Mouse (Mus musculus) heart, embryonic 13.5 days (tissue): Measurements from ENCODE around the gene Abl1. TPM values are rescaled to one million over a fixed set of nuclear protein-coding genes. Genes with fewer than 3 reads are reported as not detected.

Source experiments
- ATAC-seq: fragments of 200-750 bp; cut with Nextera tagmentation; 2 replicates; pipeline ENCODE4 v1.8.0; 2017; ENCODE audit warnings: moderate TSS enrichment; ENCODE audit not compliant: insufficient number of reproducible peaks, low FRiP score, low TSS enrichment; ENCODE audit errors: extremely low read depth
- H3K27ac ChIP-seq: fragments of 300-500 bp; sonication (generic); replicated peaks from 2 replicates; pipeline ENCODE4 v1.5.1; 2015; ENCODE audit warnings: moderate library complexity, mild to moderate bottlenecking, inconsistent platforms
- H3K27me3 ChIP-seq: fragments of 300-500 bp; sonication (generic); replicated peaks from 2 replicates; pipeline ENCODE4 v1.6.1; 2015; ENCODE audit warnings: mild to moderate bottlenecking, inconsistent platforms
- H3K36me3 ChIP-seq: fragments of 300-500 bp; sonication (generic); 2 replicates; pipeline ENCODE4 v1.6.1; 2015; ENCODE audit warnings: mild to moderate bottlenecking, inconsistent platforms
- H3K4me1 ChIP-seq: fragments of 300-500 bp; sonication (generic); 2 replicates; pipeline ENCODE4 v1.6.1; 2015; ENCODE audit warnings: inconsistent platforms
- H3K4me2 ChIP-seq: fragments of 300-500 bp; sonication (generic); 2 replicates; pipeline ENCODE4 v1.6.1; 2015; ENCODE audit warnings: inconsistent platforms, mild to moderate bottlenecking, moderate library complexity
- H3K4me3 ChIP-seq: fragments of 300-500 bp; sonication (generic); 2 replicates; pipeline ENCODE4 v1.5.1; 2015; ENCODE audit warnings: moderate library complexity, mild to moderate bottlenecking, inconsistent platforms
- H3K9ac ChIP-seq: fragments of 300-500 bp; sonication (generic); 2 replicates; pipeline ENCODE4 v1.6.1; 2015; ENCODE audit warnings: inconsistent platforms, mild to moderate bottlenecking, moderate library complexity
- H3K9me3 ChIP-seq: fragments of 300-500 bp; sonication (generic); 2 replicates; pipeline ENCODE4 v1.6.1; 2016; ENCODE audit warnings: inconsistent platforms
- WGBS: fragments of 180-500 bp; shearing (Covaris S2); methylation state at CpG from one replicate; pipeline ENCODE4 v1.1.7; 2015; ENCODE audit warnings: mixed read lengths; 5-methylcytosine and 5-hydroxymethylcytosine counted together
- polyA plus RNA-seq: library from polyadenylated mRNA; unstranded; fragments of >200 nt; fragmentation: Nextera tagmentation; extraction: Ambion mirVana; gene quantifications from 2 replicates; pipeline ENCODE4 v1.2.1, GENCODE M21; 2015

The Abl1 gene
- polyA plus RNA-seq, 1 experiment from 2014 or later, result 27.9 TPM

GRCm38 (mm10) chr2:31767104-31767503 lies 78.9 kb downstream of the Abl1 start:
- H3K9ac ChIP-seq, result peak overlapping the region; percentile 50
- H3K4me3 ChIP-seq, result no peak overlapping the region
- H3K9me3 ChIP-seq, result no peaks in the 10 kb centered on the region
- no peaks in the 10 kb centered on the region for H3K27me3 ChIP-seq
- peak overlapping the region; percentile 90 for H3K27ac ChIP-seq
- 94% methylated on average over 6 of the region's 6 CpGs for WGBS
- H3K4me2 ChIP-seq, result no peak overlapping the region
- no peak for ATAC-seq
- H3K36me3 ChIP-seq, result peaks cover 4% of the 10 kb centered on the region; the same call in 1 of the 2 replicates
- H3K4me1 ChIP-seq, result peaks cover 99% of the 10 kb centered on the region

- Histone ChIP-seq H3K4me2 (no peak overlapping the region; the same call in 1 of the 2 replicates), H3K27me3 (no peaks in the 10 kb centered on the region), H3K9me3 (no peaks in the 10 kb centered on the region), H3K9ac (0 out of 2 replicates have a peak overlapping the region, but pooled peaks have one; percentile 50), H3K27ac (peak overlapping the region; percentile 90), H3K4me3 (no peak overlapping the region), H3K4me1 (peaks cover 99% of the 10 kb centered on the region), H3K36me3 (peaks cover 4% of the 10 kb centered on the region; the same call in 1 of the 2 replicates)
- 71% methylated on average over 4 of the region's 4 CpGs for WGBS
- no peak for ATAC-seq
Observed at GRCm38 (mm10) chr2:31767815-31768214, 79.6 kb downstream of the Abl1 start.

GRCm38 (mm10) chr2:31769115-31769514 lies 80.9 kb downstream of the Abl1 start:
- Histone ChIP-seq H3K4me2 (peak overlapping the region; percentile 59), H3K9me3 (no peaks in the 10 kb centered on the region), H3K4me3 (peak overlapping the region; percentile 18), H3K9ac (peak overlapping the region; percentile 69), H3K27ac (peak overlapping the region; percentile 90), H3K27me3 (no peaks in the 10 kb centered on the region), H3K36me3 (peaks cover 7% of the 10 kb centered on the region; the same call in 1 of the 2 replicates), H3K4me1 (peaks cover 98% of the 10 kb centered on the region)
- WGBS, result 30% methylated on average over 4 of the region's 4 CpGs
- ATAC-seq, result no peak

GRCm38 (mm10) chr2:31769631-31770111 lies 81.5 kb downstream of the Abl1 start:
- ATAC-seq, result 0 out of 2 replicates have a peak, but pooled peaks have one; percentile 21
- peak overlapping the region; percentile 90 for H3K27ac ChIP-seq
- no peaks in the 10 kb centered on the region for H3K9me3 ChIP-seq
- 14% methylated on average over 6 of the region's 6 CpGs for WGBS
- peak overlapping the region; percentile 18; the same call in 1 of the 2 replicates for H3K4me3 ChIP-seq
- peak overlapping the region; percentile 69 for H3K9ac ChIP-seq
- peaks cover 9% of the 10 kb centered on the region for H3K36me3 ChIP-seq
- no peaks in the 10 kb centered on the region for H3K27me3 ChIP-seq
- H3K4me2 ChIP-seq, result peak overlapping the region; percentile 59
- H3K4me1 ChIP-seq, result peaks cover 93% of the 10 kb centered on the region

GRCm38 (mm10) chr2:31770781-31771441 lies 82.7 kb downstream of the Abl1 start:
- ATAC-seq, result peak; percentile 45; the same call in 1 of the 2 replicates
- H3K36me3 ChIP-seq, result peaks cover 15% of the 10 kb centered on the region
- 0 out of 2 replicates have a peak overlapping the region, but pooled peaks have one; percentile 10 for H3K4me3 ChIP-seq
- peak overlapping the region; percentile 50 for H3K9ac ChIP-seq
- peaks cover 85% of the 10 kb centered on the region for H3K4me1 ChIP-seq
- peak overlapping the region; percentile 59 for H3K4me2 ChIP-seq
- H3K27ac ChIP-seq, result peak overlapping the region; percentile 90
- H3K9me3 ChIP-seq, result no peaks in the 10 kb centered on the region
- 10% methylated on average over 7 of the region's 7 CpGs for WGBS
- H3K27me3 ChIP-seq, result no peaks in the 10 kb centered on the region

- ATAC-seq, result no peak
- Histone ChIP-seq H3K4me2 (peak overlapping the region; percentile 24; the same call in 1 of the 2 replicates), H3K27me3 (no peaks in the 10 kb centered on the region), H3K4me3 (no peak overlapping the region), H3K9ac (0 out of 2 replicates have a peak overlapping the region, but pooled peaks have one; percentile 28), H3K27ac (peak overlapping the region; percentile 58), H3K36me3 (peaks cover 62% of the 10 kb centered on the region), H3K9me3 (no peaks in the 10 kb centered on the region), H3K4me1 (peaks cover 51% of the 10 kb centered on the region)
- WGBS, result 71% methylated on average over 3 of the region's 3 CpGs
Observed at GRCm38 (mm10) chr2:31776479-31776878, 88.3 kb downstream of the Abl1 start.

- H3K4me2 ChIP-seq, result no peak overlapping the region
- peaks cover 87% of the 10 kb centered on the region for H3K36me3 ChIP-seq
- no peak overlapping the region for H3K4me3 ChIP-seq
- H3K9me3 ChIP-seq, result no peaks in the 10 kb centered on the region
- H3K4me1 ChIP-seq, result peaks cover 33% of the 10 kb centered on the region
- 71% methylated on average over 2 of the region's 2 CpGs for WGBS
- no peak for ATAC-seq
- H3K27me3 ChIP-seq, result no peaks in the 10 kb centered on the region
- no peak overlapping the region for H3K27ac ChIP-seq
- no peak overlapping the region for H3K9ac ChIP-seq
Observed at GRCm38 (mm10) chr2:31779258-31779657, 91.1 kb downstream of the Abl1 start.

GRCm38 (mm10) chr2:31782958-31783602 lies 94.9 kb downstream of the Abl1 start:
- H3K36me3 ChIP-seq, result peaks cover 100% of the 10 kb centered on the region

GRCm38 (mm10) chr2:31785074-31785473 lies 96.9 kb downstream of the Abl1 start:
- H3K9me3 ChIP-seq, result no peaks in the 10 kb centered on the region
- H3K4me3 ChIP-seq, result no peak overlapping the region
- H3K4me2 ChIP-seq, result no peak overlapping the region
- no peak for ATAC-seq
- WGBS, result 33% methylated on average over 9 of the region's 9 CpGs
- no peaks in the 10 kb centered on the region for H3K27me3 ChIP-seq
- H3K27ac ChIP-seq, result no peak overlapping the region
- no peak overlapping the region for H3K9ac ChIP-seq
- H3K4me1 ChIP-seq, result peaks cover 15% of the 10 kb centered on the region
- peaks cover 100% of the 10 kb centered on the region for H3K36me3 ChIP-seq

More at GRCm38 (mm10) chr2:31782958-31783602, 94.9 kb downstream of the Abl1 start:
- H3K4me3 ChIP-seq, result no peak overlapping the region
- H3K9ac ChIP-seq, result no peak overlapping the region
- H3K27ac ChIP-seq, result 0 out of 2 replicates have a peak overlapping the region, but pooled peaks have one; percentile 34
- no peaks in the 10 kb centered on the region for H3K9me3 ChIP-seq
- no peaks in the 10 kb centered on the region for H3K27me3 ChIP-seq
- WGBS, result 80% methylated on average over 8 of the region's 8 CpGs
- peaks cover 15% of the 10 kb centered on the region for H3K4me1 ChIP-seq
- H3K4me2 ChIP-seq, result no peak overlapping the region
- no peak for ATAC-seq

- peaks cover 100% of the 10 kb centered on the region for H3K36me3 ChIP-seq
- 25% methylated on average over 7 of the region's 7 CpGs for WGBS
Observed at GRCm38 (mm10) chr2:31787029-31787428, 98.9 kb downstream of the Abl1 start.

GRCm38 (mm10) chr2:31788227-31788626 lies 100.1 kb downstream of the Abl1 start:
- ATAC-seq, result no peak
- no peaks in the 10 kb centered on the region for H3K4me1 ChIP-seq
- no peak overlapping the region for H3K4me2 ChIP-seq
- H3K9me3 ChIP-seq, result no peaks in the 10 kb centered on the region
- no peak overlapping the region for H3K4me3 ChIP-seq
- H3K27me3 ChIP-seq, result no peaks in the 10 kb centered on the region
- WGBS, result 81% methylated on average over 3 of the region's 3 CpGs
- no peak overlapping the region for H3K27ac ChIP-seq
- peaks cover 100% of the 10 kb centered on the region for H3K36me3 ChIP-seq
- no peak overlapping the region for H3K9ac ChIP-seq

More at GRCm38 (mm10) chr2:31787029-31787428, 98.9 kb downstream of the Abl1 start:
- H3K9me3 ChIP-seq, result no peaks in the 10 kb centered on the region
- no peak overlapping the region for H3K9ac ChIP-seq
- H3K4me3 ChIP-seq, result no peak overlapping the region
- H3K4me1 ChIP-seq, result peaks cover 6% of the 10 kb centered on the region; the same call in 1 of the 2 replicates
- no peak overlapping the region for H3K4me2 ChIP-seq
- H3K27me3 ChIP-seq, result no peaks in the 10 kb centered on the region
- ATAC-seq, result no peak
- no peak overlapping the region for H3K27ac ChIP-seq
